Mouse (Mus musculus): ENCODE results near the gene Gnb3. TPM values are rescaled to one million over a fixed set of nuclear protein-coding genes. Genes with fewer than 3 reads are reported as not detected.

The Gnb3 gene
- polyA plus RNA-seq, 1 experiment, result not detected

GRCm38 (mm10) chr6:124809775-124810538 lies 30.1 kb downstream of the Gnb3 start:
- WGBS, result 57% methylated on average over 14 of the region's 14 CpGs
- peaks cover 57% of the 10 kb centered on the region for H3K4me1 ChIP-seq (ENCODE audit: control insufficient read depth, insufficient read depth, low read length)
- peak overlapping the region; percentile 10; the same call in 1 of the 2 replicates for H3K27ac ChIP-seq (ENCODE audit: insufficient read depth, low read depth, low read length)
- TF ChIP-seq POLR2A (IDR thresholded peaks at IDR 0.05; ENCODE audit: insufficient read depth, low read depth, low read length), result no peak
- TF ChIP-seq CTCF (IDR thresholded peaks at IDR 0.05; ENCODE audit: insufficient read depth, low read depth, low read length), result no peak
- H3K4me3 ChIP-seq (ENCODE audit: insufficient read depth, low read depth, low read length), result peak overlapping the region; percentile 45

DNA sequence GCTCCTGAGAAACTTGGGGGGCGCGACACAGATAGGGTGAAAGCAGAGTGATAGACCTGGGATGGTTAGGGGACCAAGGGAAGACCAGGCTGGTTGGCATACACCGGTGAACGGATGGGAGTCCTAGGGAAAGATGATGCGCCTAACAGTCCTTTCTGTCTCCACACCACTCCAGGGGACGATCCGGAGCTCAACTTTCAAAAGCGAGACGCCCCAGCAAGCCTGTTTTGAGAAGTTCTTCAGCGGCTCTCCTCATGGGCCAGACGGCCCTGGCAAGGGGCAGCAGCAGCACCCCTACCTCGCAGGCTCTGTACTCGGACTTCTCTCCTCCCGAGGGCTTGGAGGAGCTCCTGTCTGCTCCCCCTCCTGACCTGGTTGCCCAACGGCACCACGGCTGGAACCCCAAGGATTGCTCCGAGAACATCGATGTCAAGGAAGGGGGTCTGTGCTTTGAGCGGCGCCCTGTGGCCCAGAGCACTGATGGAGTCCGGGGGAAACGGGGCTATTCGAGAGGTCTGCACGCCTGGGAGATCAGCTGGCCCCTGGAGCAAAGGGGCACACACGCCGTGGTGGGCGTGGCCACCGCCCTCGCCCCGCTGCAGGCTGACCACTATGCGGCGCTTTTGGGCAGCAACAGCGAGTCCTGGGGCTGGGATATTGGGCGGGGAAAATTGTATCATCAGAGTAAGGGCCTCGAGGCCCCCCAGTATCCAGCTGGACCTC lies 30.9 kb downstream of the Gnb3 start:
- TF ChIP-seq POLR2A (IDR thresholded peaks at IDR 0.05; ENCODE audit: insufficient read depth, low read depth, low read length), result 0 out of 2 replicates have a peak, but pooled peaks have one; percentile 24
- TF ChIP-seq CTCF (IDR thresholded peaks at IDR 0.05; ENCODE audit: insufficient read depth, low read depth, low read length), result peak; percentile 30; the same call in 1 of the 2 replicates
- Histone ChIP-seq H3K4me1 (ENCODE audit: control insufficient read depth, insufficient read depth, low read length) (peaks cover 51% of the 10 kb centered on the region), H3K4me3 (ENCODE audit: insufficient read depth, low read depth, low read length) (peak overlapping the region; percentile 45), H3K27ac (ENCODE audit: insufficient read depth, low read depth, low read length) (peak overlapping the region; percentile 10)
- WGBS, result 2% methylated on average over 35 of the region's 35 CpGs

DNA sequence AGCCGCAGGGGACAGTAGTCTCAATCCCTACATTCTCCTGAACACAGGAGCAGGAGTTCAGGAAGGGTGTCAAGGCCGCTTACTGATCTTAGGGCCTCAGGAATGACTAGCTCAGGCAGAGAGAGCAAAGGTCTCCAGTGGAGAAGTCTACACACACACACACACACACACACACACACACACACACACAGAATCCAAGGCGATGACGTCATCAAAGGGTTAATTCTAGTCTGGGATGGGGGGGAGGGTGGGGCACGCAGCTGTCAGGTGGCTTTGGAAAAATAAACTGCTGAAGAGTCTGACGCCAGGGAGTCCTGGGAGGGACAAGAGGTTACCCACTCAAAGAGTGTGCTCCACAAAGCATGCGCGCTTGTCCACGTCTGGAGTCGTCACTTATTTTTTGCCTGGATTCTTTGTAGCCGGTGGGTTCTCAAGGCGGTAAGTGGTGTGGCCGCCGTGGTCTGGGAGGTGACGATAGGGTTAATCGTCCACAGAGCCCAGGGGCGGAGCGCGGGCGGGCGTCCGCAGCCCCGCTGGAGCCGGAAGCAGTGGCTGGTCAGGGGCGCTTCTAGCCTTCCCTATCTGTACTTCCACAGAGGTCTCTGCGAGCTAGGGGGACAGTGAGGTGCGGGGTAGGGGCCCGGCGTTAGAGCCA lies 31.6 kb downstream of the Gnb3 start, which contains the start of gene Spsb2:
Spsb2 (plus strand) TSS at position 304 of the 655 bp plus-strand sequence.
- Histone ChIP-seq H3K4me1 (ENCODE audit: control insufficient read depth, insufficient read depth, low read length) (peaks cover 49% of the 10 kb centered on the region), H3K27ac (ENCODE audit: insufficient read depth, low read depth, low read length) (peak within 1 kb of the TSS; percentile 96), H3K4me3 (ENCODE audit: insufficient read depth, low read depth, low read length) (peak within 1 kb of the TSS; percentile 45)
- WGBS, result 5% methylated on average over 29 of the region's 29 CpGs
- TF ChIP-seq POLR2A (IDR thresholded peaks at IDR 0.05; ENCODE audit: insufficient read depth, low read depth, low read length) (no peak), CTCF (IDR thresholded peaks at IDR 0.05; ENCODE audit: insufficient read depth, low read depth, low read length) (no peak)

DNA sequence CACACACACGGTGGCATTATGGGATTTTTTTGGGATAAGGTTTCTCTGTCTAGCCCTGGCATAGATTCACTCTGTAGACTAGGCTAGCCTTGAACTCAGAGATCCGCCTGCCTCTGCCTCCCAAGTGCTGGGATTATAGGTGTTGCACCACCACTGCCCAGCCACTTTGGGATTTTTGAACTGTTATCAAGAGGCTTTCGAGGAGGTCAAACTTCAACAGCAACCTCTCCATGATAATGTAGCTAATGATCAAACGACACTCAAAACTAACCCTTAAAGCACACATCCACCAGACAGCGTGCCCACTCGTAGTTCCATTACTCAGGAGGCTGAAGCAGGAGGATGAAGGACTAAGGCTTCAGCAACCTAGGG lies 32.1 kb downstream of the Gnb3 start:
- peak overlapping the region; percentile 96 for H3K27ac ChIP-seq (ENCODE audit: insufficient read depth, low read depth, low read length)
- H3K4me1 ChIP-seq (ENCODE audit: control insufficient read depth, insufficient read depth, low read length), result peaks cover 49% of the 10 kb centered on the region
- 80% methylated on average over 6 of the region's 6 CpGs for WGBS
- peak overlapping the region; percentile 45; the same call in 1 of the 2 replicates for H3K4me3 ChIP-seq (ENCODE audit: insufficient read depth, low read depth, low read length)
- TF ChIP-seq CTCF (IDR thresholded peaks at IDR 0.05; ENCODE audit: insufficient read depth, low read depth, low read length), result no peak
- TF ChIP-seq POLR2A (IDR thresholded peaks at IDR 0.05; ENCODE audit: insufficient read depth, low read depth, low read length), result no peak

- no peak for TF ChIP-seq POLR2A (IDR thresholded peaks at IDR 0.05; ENCODE audit: insufficient read depth, low read depth, low read length)
- no peak overlapping the region for H3K4me3 ChIP-seq (ENCODE audit: insufficient read depth, low read depth, low read length)
- peak overlapping the region; percentile 96 for H3K27ac ChIP-seq (ENCODE audit: insufficient read depth, low read depth, low read length)
- H3K4me1 ChIP-seq (ENCODE audit: control insufficient read depth, insufficient read depth, low read length), result peaks cover 43% of the 10 kb centered on the region
- 27% methylated on average over 4 of the region's 4 CpGs for WGBS
These were observed 32.7 kb downstream of the Gnb3 start for GRCm38 (mm10) chr6:124807366-124807765.

GRCm38 (mm10) chr6:124806446-124807140 lies 33.5 kb downstream of the Gnb3 start:
- 62% methylated on average over 7 of the region's 7 CpGs for WGBS
- TF ChIP-seq POLR2A (IDR thresholded peaks at IDR 0.05; ENCODE audit: insufficient read depth, low read depth, low read length), result no peak
- no peak for TF ChIP-seq CTCF (IDR thresholded peaks at IDR 0.05; ENCODE audit: insufficient read depth, low read depth, low read length)
- Histone ChIP-seq H3K4me1 (ENCODE audit: control insufficient read depth, insufficient read depth, low read length) (peaks cover 36% of the 10 kb centered on the region), H3K27ac (ENCODE audit: insufficient read depth, low read depth, low read length) (peak overlapping the region; percentile 94), H3K4me3 (ENCODE audit: insufficient read depth, low read depth, low read length) (no peak overlapping the region)

- TF ChIP-seq POLR2A (IDR thresholded peaks at IDR 0.05; ENCODE audit: insufficient read depth, low read depth, low read length), result peak; percentile 69
- TF ChIP-seq CTCF (IDR thresholded peaks at IDR 0.05; ENCODE audit: insufficient read depth, low read depth, low read length), result no peak
- Histone ChIP-seq H3K4me3 (ENCODE audit: insufficient read depth, low read depth, low read length) (peak overlapping the region; percentile 35), H3K27ac (ENCODE audit: insufficient read depth, low read depth, low read length) (peak overlapping the region; percentile 94), H3K4me1 (ENCODE audit: control insufficient read depth, insufficient read depth, low read length) (peaks cover 35% of the 10 kb centered on the region)
- WGBS, result 1% methylated on average over 34 of the region's 34 CpGs
These were observed 34.4 kb downstream of the Gnb3 start for GRCm38 (mm10) chr6:124805341-124806321.

Data from olfactory bulb, adult 2 months (tissue).